Mouse (Mus musculus): ENCODE results near the gene Tbc1d22a.

DNA sequence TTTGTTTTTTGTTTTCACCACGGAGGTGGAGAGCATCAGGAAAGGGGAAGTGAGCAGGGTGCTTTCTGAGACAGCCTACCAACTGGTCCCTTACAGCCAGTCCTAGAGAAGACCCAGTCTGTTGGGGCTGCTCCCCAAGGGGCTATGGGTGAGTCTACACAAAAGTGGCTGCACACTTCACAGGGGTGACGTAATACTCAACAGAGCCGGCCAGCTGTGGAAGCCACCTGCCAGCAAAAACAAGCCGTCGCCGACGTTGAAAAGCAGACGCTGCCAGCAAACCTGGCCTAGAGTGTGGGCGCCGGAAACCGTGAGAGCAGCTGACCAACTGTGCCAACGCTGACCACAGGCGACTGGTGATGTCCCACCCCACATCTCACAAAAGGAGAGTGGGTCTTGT lies 31.6 kb upstream of the Tbc1d22a start:
- TF ChIP-seq CTCF (IDR thresholded peaks at IDR 0.05; ENCODE audit: extremely low read depth, insufficient read depth, insufficient read length, insufficient replicate concordance) (no peak), POLR2A (IDR thresholded peaks at IDR 0.05; ENCODE audit: low read depth, low read length) (peak; percentile 77)

All from spleen, adult 2 months (tissue).